Mouse (Mus musculus) left cerebral cortex, postnatal 14 days (tissue): ENCODE results near the gene Gtf3c5. TPM values are rescaled to one million over a fixed set of nuclear protein-coding genes. Genes with fewer than 3 reads are reported as not detected.

Source experiments
- DNase-seq, 2 experiments: peaks; one replicate each; pipeline ENCODE4 v3.0.0; 2021 to 2022; ENCODE audit warnings: low spot score in 2 of 2, mixed read lengths in 1 of 2
- intact Hi-C: fragments of 180-260 bp; cut with DNase I; formaldehyde crosslinking; loops from one replicate; pipeline ENCODE4 v1.15.1; 2025
- long read RNA-seq, 2 experiments: library from polyadenylated mRNA; stranded (forward); transcript quantifications; one replicate each; pipeline ENCODE4 v2.0.0; 2021
- total RNA-seq, 2 experiments: library from RNA; stranded (reverse); gene quantifications; 2 replicates each; pipeline ENCODE4 v1.2.3; 2021

Gtf3c5 gene
- 10 to 100 TPM; 15.8 to 17.6 TPM for total RNA-seq
- long read RNA-seq, experiment 1, partial matches to known transcripts: 2 of 28 reads
- long read RNA-seq, experiment 1, other reads (novel, unspliced or antisense): 22 of 28 reads
- long read RNA-seq, experiment 2, partial matches to known transcripts: 0 of 19 reads
- long read RNA-seq, experiment 2, other reads (novel, unspliced or antisense): 18 of 19 reads

- DNase-seq: no peak
- intact Hi-C loops: loop anchor here (2.0 kb wide), 1 partner anchor 69 kb away; no protein-coding TSS in a partner anchor
Measured at GRCm38 (mm10) chr2:28583651-28584050, at the start of gene Gtf3c5. Gene Gtf3c5, minus strand, starts transcription at chr2:28583751.

GRCm38 (mm10) chr2:28633136-28633535, 49.6 kb upstream of the Gtf3c5 start:
- intact Hi-C loops: no loop called here
- no peak for DNase-seq

GRCm38 (mm10) chr2:28632626-28633025, 49.1 kb upstream of the Gtf3c5 start:
- no peak for DNase-seq
- intact Hi-C loops: no loop called here

- intact Hi-C loops: no loop called here
- DNase-seq: no peak
Measured at GRCm38 (mm10) chr2:28629911-28630381, 46.4 kb upstream of the Gtf3c5 start.

- peak in 1 of 2 experiments; percentile 18 for DNase-seq
- intact Hi-C loops: no loop called here
Measured at GRCm38 (mm10) chr2:28628053-28628452, 44.5 kb upstream of the Gtf3c5 start.

- intact Hi-C loops: no loop called here
Measured at GRCm38 (mm10) chr2:28626038-28626437, 42.5 kb upstream of the Gtf3c5 start.

GRCm38 (mm10) chr2:28624870-28625269, 41.3 kb upstream of the Gtf3c5 start:
- no peak for DNase-seq
- intact Hi-C loops: no loop called here

More at GRCm38 (mm10) chr2:28626038-28626437, 42.5 kb upstream of the Gtf3c5 start:
- no peak for DNase-seq

GRCm38 (mm10) chr2:28622521-28623124, 39.1 kb upstream of the Gtf3c5 start:
- intact Hi-C loops: no loop called here
- DNase-seq: peak in 1 of 2 experiments; percentile 19

GRCm38 (mm10) chr2:28621664-28622171, 38.2 kb upstream of the Gtf3c5 start, which contains the start of gene Gfi1b:
Gene Gfi1b, minus strand, starts transcription at chr2:28621982.
- no peak for DNase-seq
- intact Hi-C loops: no loop called here

- intact Hi-C loops: no loop called here
- no peak for DNase-seq
Measured at GRCm38 (mm10) chr2:28621111-28621510, 37.6 kb upstream of the Gtf3c5 start.

GRCm38 (mm10) chr2:28620522-28620921, 37.0 kb upstream of the Gtf3c5 start:
- intact Hi-C loops: no loop called here
- no peak for DNase-seq

- intact Hi-C loops: no loop called here
Measured at GRCm38 (mm10) chr2:28619369-28619768, 35.8 kb upstream of the Gtf3c5 start.

GRCm38 (mm10) chr2:28618777-28619336, 35.3 kb upstream of the Gtf3c5 start:
- DNase-seq: no peak
- intact Hi-C loops: no loop called here

More at GRCm38 (mm10) chr2:28619369-28619768, 35.8 kb upstream of the Gtf3c5 start:
- DNase-seq: no peak

GRCm38 (mm10) chr2:28617498-28618486, 34.2 kb upstream of the Gtf3c5 start:
- intact Hi-C loops: no loop called here

GRCm38 (mm10) chr2:28616874-28617273, 33.3 kb upstream of the Gtf3c5 start:
- intact Hi-C loops: no loop called here
- DNase-seq: no peak

More at GRCm38 (mm10) chr2:28617498-28618486, 34.2 kb upstream of the Gtf3c5 start:
- no peak for DNase-seq

- DNase-seq: no peak
- intact Hi-C loops: no loop called here
Measured at GRCm38 (mm10) chr2:28616358-28616757, 32.8 kb upstream of the Gtf3c5 start.

GRCm38 (mm10) chr2:28613599-28613998, 30.0 kb upstream of the Gtf3c5 start:
- intact Hi-C loops: no loop called here
- no peak for DNase-seq

GRCm38 (mm10) chr2:28612436-28613063, 29.0 kb upstream of the Gtf3c5 start:
- DNase-seq: no peak
- intact Hi-C loops: no loop called here

- intact Hi-C loops: no loop called here
- no peak for DNase-seq
Measured at GRCm38 (mm10) chr2:28611407-28611787, 27.8 kb upstream of the Gtf3c5 start.
